Mouse (Mus musculus) central nervous system, embryonic 11.5 days (tissue): ENCODE data around the gene Scpep1. TPM values are rescaled to one million over a fixed set of nuclear protein-coding genes. Genes with fewer than 3 reads are reported as not detected.

Source experiments
- polyA plus RNA-seq: library from polyadenylated mRNA; depleted of rRNA; stranded (reverse); fragments of >200 nt; gene quantifications from 2 replicates; pipeline ENCODE4 v1.2.3, GENCODE M21; 2012; rRNA removed

The Scpep1 gene
- polyA plus RNA-seq = 21.2 and 28.3 TPM in 2 replicates

DNA sequence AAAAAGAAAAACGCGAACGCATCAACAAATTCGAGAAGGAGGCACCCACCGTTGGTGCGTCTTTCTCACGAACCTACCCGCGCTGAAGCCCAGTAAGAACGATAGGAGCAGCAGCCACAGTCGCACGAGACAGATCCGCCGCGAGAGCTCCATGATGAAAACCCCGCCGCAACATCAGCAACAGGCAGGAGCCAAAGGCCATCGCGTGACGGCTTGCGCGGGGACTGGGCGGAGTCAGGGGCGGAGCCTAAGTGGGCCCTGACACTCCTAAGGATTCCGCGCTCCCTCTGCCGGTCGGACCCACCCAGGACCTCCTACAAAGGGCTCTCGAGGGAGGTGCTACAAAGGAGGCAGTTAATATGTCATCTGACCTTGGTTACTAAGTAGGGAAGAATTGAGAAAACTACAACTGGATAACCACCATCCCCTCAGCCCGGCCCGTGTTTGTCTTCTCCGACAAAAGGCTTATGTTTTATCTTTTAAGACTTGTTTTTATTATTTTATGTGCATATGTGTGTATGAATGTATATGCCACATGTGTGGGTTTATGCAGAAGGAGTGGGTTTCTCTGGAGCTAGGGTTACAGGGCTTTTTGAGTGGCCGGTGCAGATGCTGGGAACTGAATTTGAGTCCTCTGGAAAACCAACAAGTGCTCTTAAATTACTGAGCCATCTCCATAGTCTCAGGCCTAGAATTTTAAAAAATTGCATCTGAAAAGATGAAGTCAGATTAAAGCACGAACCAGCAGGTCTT is at the start of gene Scpep1:
Scpep1 (minus strand) TSS at position 249 of the 753 bp plus-strand sequence.

DNA sequence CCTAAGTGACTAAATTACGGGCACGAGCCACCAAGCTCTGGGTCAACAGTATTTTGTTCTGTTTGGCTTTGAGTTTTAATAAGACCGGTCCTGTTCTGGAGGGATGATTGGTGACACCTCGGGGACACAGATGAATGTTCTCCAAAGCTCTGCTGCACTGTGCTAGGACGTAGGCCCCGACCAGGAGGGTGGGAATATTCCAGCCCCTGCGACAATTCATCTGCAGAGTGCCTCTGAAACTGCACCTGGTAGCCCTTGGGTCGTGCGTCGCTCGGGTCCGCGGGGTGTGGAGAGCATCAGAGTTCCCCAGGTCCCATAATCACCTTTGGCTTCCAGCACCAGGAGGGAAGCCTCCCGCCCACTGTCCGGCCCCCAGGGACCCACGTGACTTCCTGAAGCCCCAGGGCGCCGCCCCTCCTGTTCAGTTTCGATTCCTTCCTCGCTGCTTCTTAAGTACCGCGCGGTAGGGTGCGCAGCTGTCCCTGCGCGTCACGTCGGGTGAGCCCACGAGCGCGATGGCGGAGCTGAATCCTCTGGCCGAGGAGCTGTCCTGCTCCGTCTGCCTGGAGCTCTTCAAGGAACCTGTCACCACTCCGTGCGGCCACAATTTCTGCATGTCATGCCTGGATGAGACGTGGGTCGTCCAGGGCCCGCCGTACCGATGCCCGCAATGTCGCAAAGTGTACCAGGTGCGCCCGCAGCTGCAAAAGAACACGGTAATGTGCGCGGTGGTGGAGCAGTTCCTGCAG is 43.9 kb upstream of the Scpep1 start, which contains the start of gene Trim25:
Trim25 (plus strand) TSS at position 403 of the 749 bp plus-strand sequence.

DNA sequence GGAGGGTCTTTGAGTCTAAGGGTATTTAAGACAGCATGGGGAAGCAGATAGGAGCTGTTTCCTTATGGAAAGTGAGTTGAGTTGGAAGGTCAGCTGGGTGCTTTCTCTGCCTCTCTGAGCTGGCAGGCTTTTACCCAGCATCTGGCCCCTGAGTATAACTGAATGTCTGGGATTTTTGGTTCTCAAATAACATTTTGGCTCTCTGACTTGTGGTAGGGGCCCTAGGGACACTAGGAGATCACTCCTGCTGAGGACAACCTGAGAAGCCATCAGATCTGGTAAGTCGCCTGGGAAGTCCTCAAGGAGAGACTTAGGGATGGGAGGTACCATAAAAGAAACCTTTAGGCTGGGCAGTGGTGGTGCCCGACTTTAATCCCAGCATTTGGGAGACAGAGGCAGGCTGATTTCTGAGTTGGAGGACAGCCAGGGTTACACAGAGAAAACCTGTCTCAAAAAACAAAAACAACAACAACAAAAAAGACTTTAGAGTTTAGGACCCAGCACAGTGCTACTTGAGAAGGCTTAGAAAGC is 15.0 kb upstream of the Scpep1 start, which contains the start of gene Coil:
Coil (plus strand) TSS at position 51 of the 531 bp plus-strand sequence.

DNA sequence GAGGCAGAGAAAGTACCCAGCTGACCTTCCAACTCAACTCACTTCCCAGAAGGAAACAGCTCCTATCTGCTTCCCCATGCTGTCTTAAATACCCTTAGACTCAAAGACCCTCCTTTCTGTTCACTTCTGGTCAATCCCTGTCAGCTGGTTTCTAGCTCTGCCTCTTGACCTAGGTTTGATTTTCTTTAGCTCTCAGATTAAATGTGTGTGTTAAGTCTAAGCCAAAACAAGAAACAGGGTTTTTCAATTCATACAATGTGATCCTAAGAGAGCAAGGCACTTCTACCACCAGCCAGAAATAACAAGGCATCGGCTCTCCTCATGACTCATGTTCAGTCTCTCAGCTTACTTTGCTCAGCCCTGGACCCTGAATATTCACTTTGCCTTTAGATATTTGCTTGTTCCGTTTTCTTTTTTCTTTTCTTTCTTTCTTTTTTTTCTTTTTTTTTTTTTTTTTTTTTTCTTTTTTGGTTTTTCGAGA is 11.7 kb upstream of the Scpep1 start, which contains the start of gene Elobl:
Elobl (minus strand) TSS at position 51 of the 481 bp plus-strand sequence.

Other genes with a start within 250 kb of the Scpep1 start
- 69.0 and 71.0 TPM in 2 replicates for gene Msi2, start 237.0 kb downstream of the Scpep1 start, polyA plus RNA-seq
- gene Akap1, start 90.9 kb downstream of the Scpep1 start, polyA plus RNA-seq = 22.1 and 28.5 TPM in 2 replicates
- gene Elobl, start 11.5 kb upstream of the Scpep1 start, polyA plus RNA-seq = not detected in 2 replicates
- 27.9 and 39.1 TPM in 2 replicates for gene Coil, start 14.8 kb upstream of the Scpep1 start, polyA plus RNA-seq
- gene Trim25, start 43.9 kb upstream of the Scpep1 start, polyA plus RNA-seq = 3.2 and 3.5 TPM in 2 replicates
- 5.3 and 8.6 TPM in 2 replicates for gene Dgke, start 111.4 kb upstream of the Scpep1 start, polyA plus RNA-seq
- gene Gm525, start 118.4 kb upstream of the Scpep1 start, polyA plus RNA-seq = not detected in 2 replicates